Mouse (Mus musculus): ENCODE data around the gene Olfr237-ps1. TPM values are rescaled to one million over a fixed set of nuclear protein-coding genes. Genes with fewer than 3 reads are reported as not detected.
A peak's percentile ranks its signal among the peaks of the same experiment; 100 is the strongest.
"Not testable (repeated sequence)": the region's sequence is repeated elsewhere in the genome, so short reads cannot be mapped to it uniquely, and the experiment has no call there.

Gene Olfr237-ps1
- not detected for total RNA-seq (2021)
- long read RNA-seq = 0 reads

DNA sequence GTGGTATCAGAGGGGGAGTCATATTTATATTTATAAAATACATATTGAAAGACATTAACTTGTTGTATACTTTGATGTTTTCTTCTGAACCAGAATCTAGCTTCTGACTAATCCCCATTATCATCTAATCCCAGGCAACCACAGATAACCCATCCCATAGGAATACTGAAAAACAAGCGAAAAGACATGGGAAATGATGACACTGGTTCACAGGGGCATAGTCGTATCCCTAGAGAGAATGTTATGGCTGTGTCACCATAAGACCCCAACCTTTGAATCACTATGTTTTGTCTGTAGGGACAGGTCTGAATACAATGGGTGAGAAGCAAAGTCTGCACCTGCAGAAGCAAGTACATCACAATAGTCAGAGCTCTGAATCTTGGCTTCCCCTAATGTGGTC is at the start of gene Olfr237-ps1:
TSS of gene Olfr237-ps1 (plus strand) at position 301 of the 400 bp plus-strand sequence.
- not testable (repeated sequence) for DNase-seq (ENCODE audit: low spot score in 2 of 2)

DNA sequence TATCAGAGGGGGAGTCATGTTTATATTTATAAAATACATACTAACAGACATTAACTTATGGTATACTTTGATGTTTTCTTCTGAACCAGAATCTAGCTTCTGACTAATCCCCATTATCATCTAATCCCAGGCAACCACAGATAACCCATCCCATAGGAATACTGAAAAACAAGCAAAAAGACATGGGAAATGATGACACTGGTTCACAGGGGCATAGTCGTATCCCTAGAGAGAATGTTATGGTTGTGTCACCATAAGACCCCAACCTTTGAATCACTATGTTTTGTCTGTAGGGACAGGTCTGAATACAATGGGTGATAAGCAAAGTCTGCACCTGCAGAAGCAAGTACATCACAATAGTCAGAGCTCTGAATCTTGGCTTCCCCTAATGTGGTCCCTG is 40.3 kb upstream of the Olfr237-ps1 start, which contains the start of gene Olfr441:
TSS of gene Olfr441 (plus strand) at position 301 of the 400 bp plus-strand sequence.
- DNase-seq (ENCODE audit: low spot score in 2 of 2) = not testable (repeated sequence)

DNA sequence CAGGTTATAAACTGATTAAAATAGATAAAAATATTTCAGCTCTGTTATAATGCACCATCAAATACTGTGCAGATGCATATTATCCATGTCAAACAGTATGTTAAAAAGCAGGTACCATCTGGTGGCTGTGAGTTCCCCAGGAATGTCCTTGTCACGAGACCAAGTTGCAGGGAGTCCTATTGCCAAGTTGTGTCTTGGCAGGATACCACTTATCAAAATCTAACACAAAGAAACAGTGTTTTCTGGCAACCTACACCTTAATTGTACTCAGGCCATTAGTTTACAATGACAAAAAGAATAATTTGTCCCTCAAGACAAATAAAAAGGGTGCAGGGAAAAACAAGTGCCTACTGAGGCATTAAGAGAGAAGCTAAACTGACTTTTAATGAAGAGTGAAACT is 13.1 kb downstream of the Olfr237-ps1 start:
- DNase-seq (ENCODE audit: low spot score in 2 of 2) = no peak

DNA sequence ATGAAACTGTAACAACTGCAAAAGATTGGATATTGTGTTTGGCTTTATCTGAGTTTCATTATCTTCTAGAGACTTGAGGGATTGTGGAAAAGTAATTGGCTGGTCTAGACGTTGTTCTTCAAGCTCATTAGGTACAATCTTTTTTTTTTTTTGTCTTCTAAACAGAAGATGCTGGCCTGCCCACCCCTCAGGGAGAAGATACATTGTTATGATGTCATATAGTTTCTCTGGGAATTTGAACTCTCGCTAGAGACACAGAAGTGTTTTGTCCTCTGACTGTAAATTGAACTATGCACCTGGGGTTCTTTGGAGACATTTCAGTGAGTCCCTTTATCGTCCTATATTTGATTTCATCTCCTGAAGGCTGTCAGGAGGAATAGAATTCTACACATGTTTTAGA is 16.6 kb downstream of the Olfr237-ps1 start, which contains the start of gene Olfr437:
TSS of gene Olfr437 (plus strand) at position 301 of the 400 bp plus-strand sequence.
- no peak for DNase-seq (ENCODE audit: low spot score in 2 of 2)

DNA sequence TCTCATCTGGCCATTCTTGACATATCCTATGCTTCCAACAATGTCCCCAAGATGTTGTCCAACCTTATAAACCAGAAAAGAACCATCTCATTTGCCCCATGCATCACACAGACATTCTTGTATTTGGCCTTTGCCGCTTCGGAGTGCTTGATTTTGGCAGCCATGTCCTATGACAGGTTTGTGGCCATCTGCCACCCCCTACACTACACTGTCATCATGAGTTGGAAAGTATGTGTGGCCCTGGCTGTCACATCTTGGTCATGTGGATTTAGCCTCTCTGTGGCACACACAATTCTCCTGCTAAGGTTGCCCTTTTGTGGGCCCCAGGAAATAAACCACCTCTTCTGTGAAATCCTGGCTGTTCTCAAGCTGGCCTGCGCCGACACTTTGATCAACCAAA is 20.9 kb downstream of the Olfr237-ps1 start:
- no peak for DNase-seq (ENCODE audit: low spot score in 2 of 2)

DNA sequence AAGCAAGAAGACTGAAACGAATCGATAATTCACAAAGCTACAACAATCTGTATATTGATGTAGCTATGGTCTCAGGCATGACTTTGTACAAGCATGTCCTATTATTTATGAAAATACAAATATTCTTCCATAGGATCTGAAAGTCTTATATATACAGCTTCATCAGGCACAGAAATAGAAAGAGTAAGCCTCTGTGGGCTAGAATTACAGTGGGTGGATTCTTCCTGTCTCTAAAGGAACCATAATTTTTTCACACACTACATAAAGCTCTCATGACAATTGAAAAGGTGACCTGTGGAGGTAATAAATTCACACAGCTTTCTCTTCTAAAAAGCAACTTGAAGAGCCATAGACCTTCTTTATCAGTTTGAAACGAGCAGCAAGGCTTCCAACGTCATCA is 25.5 kb downstream of the Olfr237-ps1 start, which contains the start of gene Olfr13:
TSS of gene Olfr13 (plus strand) at position 301 of the 400 bp plus-strand sequence.
- no peak for DNase-seq (ENCODE audit: low spot score in 2 of 2)

DNA sequence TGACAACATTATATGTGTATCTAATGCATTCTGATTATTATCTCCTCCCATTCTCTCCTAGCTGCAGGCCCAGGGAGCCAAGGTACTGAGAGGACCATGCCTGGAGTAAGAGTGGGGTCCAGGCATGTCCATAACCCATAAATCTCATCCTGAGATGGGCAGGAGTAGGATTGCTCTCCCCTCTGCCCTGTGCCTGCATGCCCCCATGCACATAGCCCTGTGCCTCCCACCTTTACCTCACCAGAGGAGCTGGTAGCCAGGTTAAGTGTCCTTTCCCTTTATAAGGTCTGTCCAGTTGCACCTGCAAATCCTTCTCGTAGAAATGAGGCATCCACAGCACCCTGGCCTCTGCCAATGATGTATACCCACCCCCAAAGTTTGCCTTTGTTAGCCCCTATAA is 31.8 kb downstream of the Olfr237-ps1 start:
- no peak for DNase-seq (ENCODE audit: low spot score in 2 of 2)

DNA sequence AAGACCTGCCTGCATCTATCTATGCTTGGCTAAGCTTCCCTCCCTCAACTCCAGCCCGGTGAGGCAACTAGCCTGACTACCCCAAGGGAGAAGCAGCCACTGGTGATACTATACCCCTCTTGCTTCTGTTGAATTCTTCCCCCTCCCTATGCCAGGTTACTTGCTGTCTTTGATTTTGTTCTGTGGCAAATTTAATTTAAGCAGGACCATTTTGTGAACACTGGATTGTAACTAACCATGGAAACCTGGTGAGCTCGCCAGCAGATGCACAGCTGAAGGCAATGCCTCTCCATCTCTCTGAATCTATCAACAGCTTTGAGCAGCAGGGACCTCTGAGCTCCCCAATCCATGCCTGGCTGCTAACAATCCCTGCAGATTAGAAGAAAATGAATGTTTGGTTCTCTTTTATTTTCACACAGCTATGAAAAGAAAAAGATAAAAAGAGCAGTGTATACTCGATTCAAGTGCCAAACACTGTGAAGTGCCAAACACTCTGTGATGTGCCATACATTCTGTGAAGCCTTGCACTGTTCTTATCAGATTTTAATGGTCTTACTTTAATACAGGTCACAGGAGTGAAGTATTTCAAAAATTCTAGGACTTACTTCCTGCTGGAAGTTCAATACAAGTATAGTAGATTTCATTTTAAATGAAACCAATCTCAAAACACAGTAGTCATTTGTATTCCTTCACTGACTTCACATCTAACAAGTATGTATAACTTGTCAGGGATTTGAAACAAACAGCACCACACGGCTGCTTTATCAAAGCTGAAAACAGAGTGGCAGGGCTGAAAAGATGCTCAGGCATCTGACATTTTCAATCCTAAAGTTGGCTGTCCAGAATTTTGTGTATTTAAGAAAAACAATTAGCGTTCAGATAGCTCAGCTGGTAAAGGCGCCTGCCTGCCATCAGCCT is 32.5 kb downstream of the Olfr237-ps1 start:
- peak in 1 of 2 experiments; percentile 10 for DNase-seq (ENCODE audit: low spot score in 2 of 2)

DNA sequence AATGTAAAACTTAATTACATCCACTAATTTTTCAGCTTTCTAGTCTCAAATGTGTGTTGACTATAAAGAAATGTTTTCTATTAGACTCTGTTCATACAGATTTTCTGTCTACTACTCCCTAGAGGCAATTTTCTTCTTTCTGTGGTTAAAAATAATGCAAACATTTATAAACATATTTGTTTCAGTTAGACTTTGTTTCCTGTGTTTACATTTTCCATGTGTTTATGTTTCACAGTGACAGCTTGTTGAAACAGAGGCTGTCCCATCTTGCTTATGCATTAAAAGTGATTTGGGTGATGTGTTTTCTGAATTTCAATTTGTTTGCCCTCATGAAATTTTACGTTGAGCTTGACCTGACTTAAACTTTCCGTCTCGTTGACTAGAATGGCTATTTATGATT is 44.6 kb downstream of the Olfr237-ps1 start:
- DNase-seq (ENCODE audit: low spot score in 2 of 2) = no peak

DNA sequence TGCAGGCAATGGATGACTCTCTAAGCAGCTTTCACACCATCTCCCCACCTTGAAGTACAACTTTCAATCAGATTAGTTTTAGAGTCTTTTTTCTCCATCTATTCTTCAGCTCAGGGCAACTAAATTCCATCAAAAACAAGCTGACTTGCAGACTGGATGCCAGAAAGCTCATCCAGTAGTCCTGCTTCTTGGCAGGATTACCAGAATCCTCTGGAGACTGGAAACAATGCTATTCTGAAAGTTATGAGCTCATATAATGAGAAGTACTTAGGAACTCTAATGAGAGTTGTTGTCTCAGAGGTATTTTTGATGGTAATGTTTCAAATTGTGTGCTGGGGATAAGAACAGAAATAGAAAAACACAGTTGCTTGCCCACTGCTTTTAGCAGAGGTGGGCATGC is 50.4 kb downstream of the Olfr237-ps1 start, which contains the start of gene Olfr435:
TSS of gene Olfr435 (plus strand) at position 366 of the 400 bp plus-strand sequence.
- no peak for DNase-seq (ENCODE audit: low spot score in 2 of 2)

DNA sequence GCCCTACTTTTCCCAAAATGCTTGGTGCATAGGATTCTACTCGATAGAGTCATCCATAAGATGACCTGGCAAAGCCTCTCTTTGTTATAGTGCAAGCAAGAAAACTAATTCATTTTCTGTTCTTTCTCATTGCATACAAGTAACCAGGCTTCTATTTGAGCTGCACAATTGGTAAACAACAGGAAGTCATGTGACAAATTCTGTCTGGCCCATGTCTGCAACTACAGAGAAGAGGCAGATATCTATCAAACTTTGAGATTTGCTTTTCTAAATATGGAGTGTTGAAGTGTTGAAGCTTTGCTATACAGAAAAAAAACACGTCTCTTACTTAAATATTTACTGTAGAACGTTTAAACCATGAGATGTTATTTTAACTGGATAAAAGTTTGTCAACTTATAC is 51.7 kb downstream of the Olfr237-ps1 start:
- DNase-seq (ENCODE audit: low spot score in 2 of 2) = no peak

DNA sequence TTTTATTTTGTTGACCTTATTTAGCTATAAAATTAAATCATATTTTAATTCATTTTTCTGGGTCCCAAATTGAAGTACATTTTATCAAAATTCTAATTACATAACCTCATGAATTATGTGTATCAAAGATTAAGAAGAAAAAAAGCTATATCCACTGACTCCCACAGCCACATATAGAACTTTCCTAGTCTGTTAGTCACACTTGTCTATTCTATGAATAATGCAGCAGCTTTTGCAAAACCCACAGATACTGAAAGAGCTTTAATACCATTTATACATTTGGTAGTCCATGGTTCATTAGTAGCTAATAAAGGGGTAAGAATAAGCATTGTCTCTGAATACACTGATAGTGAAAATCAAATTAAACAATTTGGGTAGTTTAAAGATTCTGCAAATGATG is 56.4 kb downstream of the Olfr237-ps1 start:
- DNase-seq (ENCODE audit: low spot score in 2 of 2) = no peak

DNA sequence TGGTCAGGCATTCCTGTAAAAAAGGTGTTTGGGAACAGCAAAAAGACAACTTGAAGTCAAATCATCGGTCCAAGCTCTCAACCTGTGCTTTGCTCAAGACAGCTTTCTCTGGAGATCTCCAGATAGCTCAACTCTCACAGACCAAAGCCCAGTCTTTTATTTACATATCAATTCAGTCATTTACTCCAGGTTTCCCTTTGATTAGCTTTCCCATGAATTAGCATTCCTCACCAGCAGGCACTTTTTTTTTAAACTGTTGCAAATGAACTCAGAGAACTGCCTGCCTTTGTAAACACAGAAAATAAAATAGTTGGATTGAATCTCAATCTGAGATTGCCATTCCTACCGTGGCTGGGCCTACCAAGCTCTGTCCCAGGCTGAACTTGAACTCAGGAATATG is 59.0 kb downstream of the Olfr237-ps1 start:
- DNase-seq (ENCODE audit: low spot score in 2 of 2) = no peak

Other genes starting within 250 kb of the Olfr237-ps1 start
- gene Olfr447, start 237.7 kb upstream of the Olfr237-ps1 start, total RNA-seq (2021) = not detected
- not detected for gene Olfr446, start 225.2 kb upstream of the Olfr237-ps1 start, total RNA-seq (2021)
- not detected for gene Olfr444, start 197.5 kb upstream of the Olfr237-ps1 start, total RNA-seq (2021)
- gene Olfr441, start 40.2 kb upstream of the Olfr237-ps1 start, total RNA-seq (2021) = not detected
- gene Olfr437, start 16.7 kb downstream of the Olfr237-ps1 start, total RNA-seq (2021) = not detected
- gene Olfr13, start 25.6 kb downstream of the Olfr237-ps1 start, total RNA-seq (2021) = not detected
- gene Olfr435, start 50.6 kb downstream of the Olfr237-ps1 start, total RNA-seq (2021) = not detected
- gene Olfr434, start 66.5 kb downstream of the Olfr237-ps1 start, total RNA-seq (2021) = not detected
- not detected for gene Olfr47, start 85.0 kb downstream of the Olfr237-ps1 start, total RNA-seq (2021)
- 1 to 10 TPM; 1.3 to 1.9 TPM for gene Arhgef5, start 119.0 kb downstream of the Olfr237-ps1 start, total RNA-seq (2021)
- gene Nobox, start 163.0 kb downstream of the Olfr237-ps1 start, total RNA-seq (2021) = not detected

All from layer of hippocampus, adult 18-20 months (tissue).